24 mouse cellular contexts compared by ENCODE assay signal in genomic region chr14:79494349-79494748, GRCm38 (mm10). TPM values are rescaled to one million over a fixed set of nuclear protein-coding genes. Genes with fewer than 3 reads are reported as not detected.
DNase-seq lines count a peak whose midpoint lies in the region; ATAC-seq lines count a peak whose summit lies in the region.
"Had no signal": no experiment of that assay in that cellular context is flagged by ENCODE, and none has a peak within 500 bp of the region (broad histone marks: within the 10 kb centered on the region; RNA-seq: fewer than 3 reads in every experiment).

No protein-coding gene starts in this region.

- WGBS in embryonic facial prominence, embryonic 10.5 days = 63% methylated on average over 6 of the region's 6 CpGs
- WGBS in liver, embryonic 13.5 days (ENCODE audit: insufficient replicate concordance) = 79% methylated on average over 6 of the region's 6 CpGs

- H3K9me3 ChIP-seq in embryonic facial prominence, embryonic 10.5 days = no peaks in the 10 kb centered on the region
- H3K9me3 ChIP-seq in liver, embryonic 13.5 days (replicated peaks) = no peaks in the 10 kb centered on the region
- H3K9me3 ChIP-seq: embryonic facial prominence, embryonic 15.5 days; forebrain, embryonic 10.5 days; G1E; heart, embryonic 15.5 days; hindbrain, embryonic 10.5 days had no signal

- H3K36me3 ChIP-seq in embryonic facial prominence, embryonic 10.5 days (replicated peaks) = no peaks in the 10 kb centered on the region; the same call in 1 of the 2 replicates
- peaks cover 34% of the 10 kb centered on the region for H3K36me3 ChIP-seq in liver, embryonic 13.5 days

- intact Hi-C loops in heart, postnatal 10 days (cut with DNase I) = no loop called here

- peak; percentile 81 for DNase-seq in heart, adult 11 months
- DNase-seq in heart, adult 9 months (ENCODE audit: low spot score in 2 of 2) = no peak
- no peak for DNase-seq in embryonic facial prominence, embryonic 10.5 days (ENCODE audit: low spot score)
- DNase-seq in liver, embryonic 13.5 days = no peak
- peak; percentile 43 for DNase-seq in yolk sac, embryonic 10.5 days (ENCODE audit: low spot score)
- no peak for DNase-seq in right cerebral cortex, adult 18-20 months
- no peak for DNase-seq in heart, postnatal 10 days
- DNase-seq: adrenal gland, adult 8-10 months; adrenal gland, postnatal 36 days; B cell, adult 2 months; cerebellum, adult 2 months; gastrocnemius, postnatal 36 days; heart, adult 18-20 months had no signal

- no peaks in the 10 kb centered on the region for H3K27me3 ChIP-seq in embryonic facial prominence, embryonic 10.5 days (replicated peaks; ENCODE audit: low read depth, poor library complexity, severe bottlenecking)
- no peaks in the 10 kb centered on the region for H3K27me3 ChIP-seq in liver, embryonic 13.5 days
- H3K27me3 ChIP-seq: embryonic facial prominence, embryonic 15.5 days; heart, embryonic 15.5 days had no signal

- no peak overlapping the region for H3K4me2 ChIP-seq in liver, embryonic 13.5 days
- H3K4me2 ChIP-seq: embryonic facial prominence, embryonic 15.5 days; heart, embryonic 11.5 days; heart, embryonic 15.5 days; hindbrain, embryonic 14.5 days had no signal

- ATAC-seq in liver, embryonic 13.5 days (ENCODE audit: low read depth) = no peak
- ATAC-seq: CD4-positive, CD25-positive, alpha-beta regulatory T cell, adult 4 months; forebrain, embryonic 14.5 days had no signal

- H3K4me1 ChIP-seq in embryonic facial prominence, embryonic 10.5 days = peaks cover 13% of the 10 kb centered on the region
- peaks cover 25% of the 10 kb centered on the region for H3K4me1 ChIP-seq in liver, embryonic 13.5 days (replicated peaks)
- H3K4me1 ChIP-seq: embryonic facial prominence, embryonic 15.5 days; forebrain, embryonic 10.5 days; hindbrain, embryonic 10.5 days had no signal

- H3K4me3 ChIP-seq in embryonic facial prominence, embryonic 10.5 days = no peak overlapping the region
- H3K4me3 ChIP-seq in liver, embryonic 13.5 days (replicated peaks) = no peak overlapping the region
- H3K4me3 ChIP-seq: embryonic facial prominence, embryonic 15.5 days; erythroblast, embryonic 14.5 days; forebrain, embryonic 10.5 days; heart, embryonic 15.5 days; hindbrain, embryonic 10.5 days had no signal

- no peak overlapping the region for H3K9ac ChIP-seq in liver, embryonic 13.5 days
- H3K9ac ChIP-seq: embryonic facial prominence, embryonic 15.5 days; heart, embryonic 15.5 days; hindbrain, embryonic 14.5 days had no signal

- H3K27ac ChIP-seq in embryonic facial prominence, embryonic 10.5 days (replicated peaks) = peak overlapping the region; percentile 51; the same call in 1 of the 2 replicates
- peak overlapping the region; percentile 13; the same call in 1 of the 2 replicates for H3K27ac ChIP-seq in liver, embryonic 13.5 days
- H3K27ac ChIP-seq: embryonic facial prominence, embryonic 15.5 days; forebrain, embryonic 10.5 days; heart, embryonic 15.5 days; hindbrain, embryonic 10.5 days; hindbrain, embryonic 14.5 days had no signal

RNA-seq across cellular contexts. Expression of gene Wbp4, which starts 13.0 kb away (rescaled TPM):
- polyA plus RNA-seq in embryonic facial prominence, embryonic 10.5 days (2016; fragmentation: Nextera tagmentation; extraction: Ambion mirVana) = 48.1 and 54.8 TPM in 2 replicates
- polyA plus RNA-seq in liver, embryonic 13.5 days (2015; fragmentation: Nextera tagmentation; extraction: Ambion mirVana) = 17.6 and 20.6 TPM in 2 replicates
- total RNA-seq in heart, postnatal 10 days (2021) = 10 to 100 TPM; 22.8 to 24.8 TPM

RNA-seq across cellular contexts. Expression of gene Elf1, which starts 13.4 kb away (rescaled TPM):
- polyA plus RNA-seq in embryonic facial prominence, embryonic 10.5 days (2016; fragmentation: Nextera tagmentation; extraction: Ambion mirVana) = 5.4 and 5.9 TPM in 2 replicates
- polyA plus RNA-seq in liver, embryonic 13.5 days (2015; fragmentation: Nextera tagmentation; extraction: Ambion mirVana) = 11.9 and 13.8 TPM in 2 replicates
- 10 to 100 TPM; 21.3 to 23.3 TPM for total RNA-seq in heart, postnatal 10 days (2021)

RNA-seq across cellular contexts. Expression of gene Kbtbd6, which starts 42.7 kb away (rescaled TPM):
- 5.1 and 6.1 TPM in 2 replicates for polyA plus RNA-seq in embryonic facial prominence, embryonic 10.5 days (2016; fragmentation: Nextera tagmentation; extraction: Ambion mirVana)
- 2.6 and 3.0 TPM in 2 replicates for polyA plus RNA-seq in liver, embryonic 13.5 days (2015; fragmentation: Nextera tagmentation; extraction: Ambion mirVana)
- under 1 TPM; 0.37 to 0.62 TPM for total RNA-seq in heart, postnatal 10 days (2021)
- total RNA-seq: gastrocnemius, adult 8-10 months had no signal
- polyA plus RNA-seq: CD4-positive, CD25-positive, alpha-beta regulatory T cell, adult 4 months had no signal

Comparison
In these comparisons a context has a peak if more than half of its experiments do, and no peak if none do; other contexts are left out.
1. DNase-seq: peak in heart, adult 11 months (single experiment) and yolk sac, embryonic 10.5 days (single experiment); none in heart, adult 9 months (0 of 2), embryonic facial prominence, embryonic 10.5 days (single experiment), liver, embryonic 13.5 days (single experiment), right cerebral cortex, adult 18-20 months (single experiment) and heart, postnatal 10 days (0 of 2).